Mouse (Mus musculus): ENCODE measurements around the gene Prelp. TPM values are rescaled to one million over a fixed set of nuclear protein-coding genes. Genes with fewer than 3 reads are reported as not detected.

Prelp gene
- total RNA-seq, 4 experiments from 2014 or later: 40.0 to 103 (median 53.5) TPM

Other genes starting within 250 kb of the Prelp start
- under 1 TPM in 3 of 4 experiments, not detected in 1; 0.45 to 0.65 (median 0.62) TPM for gene Lax1, start 231.3 kb downstream of the Prelp start, total RNA-seq (2022)
- 10 to 100 TPM; 32.1 to 71.7 (median 45.6) TPM for gene Atp2b4, start 120.4 kb downstream of the Prelp start, total RNA-seq (2022)
- gene Optc, start 13.4 kb downstream of the Prelp start, total RNA-seq (2022): 1 to 10 TPM; 1.0 to 2.2 (median 1.4) TPM
- 10 to 100 TPM in 1 of 4 experiments, 1 to 10 TPM in 3; 6.9 to 10.7 (median 7.7) TPM for gene Fmod, start 115.8 kb upstream of the Prelp start, total RNA-seq (2022)
- gene Btg2, start 157.7 kb upstream of the Prelp start, total RNA-seq (2022): 10 to 100 TPM; 28.1 to 56.5 (median 50.6) TPM
- under 1 TPM in 1 of 4 experiments, not detected in 3; 0.28 TPM for gene Chit1, start 189.8 kb upstream of the Prelp start, total RNA-seq (2022)

Measured in adrenal gland, adult 8-10 months (tissue).